Mouse (Mus musculus): ENCODE results near the gene Bpifb5.

- no peak for TF ChIP-seq POLR2A (IDR thresholded peaks at IDR 0.05; ENCODE audit: extremely low read depth, insufficient read depth, low read length)
- TF ChIP-seq CTCF (IDR thresholded peaks at IDR 0.05; ENCODE audit: extremely low read depth, insufficient read depth, low read length): no peak
These were observed 33.6 kb upstream of the Bpifb5 start for GRCm38 (mm10) chr2:154189877-154190434.
